Mouse (Mus musculus): ENCODE measurements around the gene Ythdf2. TPM values are rescaled to one million over a fixed set of nuclear protein-coding genes. Genes with fewer than 3 reads are reported as not detected.

Ythdf2 gene
- 10 to 100 TPM; 41.4 to 44.3 TPM for total RNA-seq (2021)
- long read RNA-seq, experiment 1, full-length matches to known transcripts, result 82 of 86 reads
- long read RNA-seq, experiment 1, partial matches to known transcripts, result 2 of 86 reads
- long read RNA-seq, experiment 1, other reads (novel, unspliced or antisense), result 2 of 86 reads
- long read RNA-seq, experiment 2, full-length matches to known transcripts, result 52 of 54 reads
- long read RNA-seq, experiment 2, partial matches to known transcripts, result 2 of 54 reads
- long read RNA-seq, experiment 2, other reads (novel, unspliced or antisense), result 0 of 54 reads

GRCm38 (mm10) chr4:132211953-132212734, at the start of gene Ythdf2:
Gene Ythdf2, minus strand, starts transcription at chr4:132212303.
- Histone ChIP-seq H3K27ac (peak within 1 kb of the TSS; percentile 82), H3K4me3 (peak within 1 kb of the TSS; percentile 87)
- peak; percentile 97 for DNase-seq (ENCODE audit: extremely low spot score in 1 of 2, low spot score in 2 of 2)
- intact Hi-C loops (cut with DNase I), result loop anchor here (2.0 to 5.0 kb wide), 3 partner anchors 49 to 300 kb away; partner anchors contain the start of genes Gmeb1, Sesn2 and Taf12
- TF ChIP-seq CTCF (IDR thresholded peaks at IDR 0.05), result peak; percentile 99

GRCm38 (mm10) chr4:132260404-132261379, 48.6 kb upstream of the Ythdf2 start:
- TF ChIP-seq CTCF (IDR thresholded peaks at IDR 0.05), result no peak

GRCm38 (mm10) chr4:132259248-132259647, 47.1 kb upstream of the Ythdf2 start:
- H3K4me3 ChIP-seq, result no peak overlapping the region

More at GRCm38 (mm10) chr4:132260404-132261379, 48.6 kb upstream of the Ythdf2 start:
- DNase-seq (ENCODE audit: extremely low spot score in 1 of 2, low spot score in 2 of 2), result peak; percentile 26 to 45
- Histone ChIP-seq H3K27ac (peak overlapping the region; percentile 95), H3K4me3 (peak overlapping the region; percentile 65)
- intact Hi-C loops (cut with DNase I), result loop anchor here (1.0 to 5.0 kb wide), 3 partner anchors 10 to 388 kb away; partner anchors contain the start of genes Srsf4 and Ythdf2

DNA sequence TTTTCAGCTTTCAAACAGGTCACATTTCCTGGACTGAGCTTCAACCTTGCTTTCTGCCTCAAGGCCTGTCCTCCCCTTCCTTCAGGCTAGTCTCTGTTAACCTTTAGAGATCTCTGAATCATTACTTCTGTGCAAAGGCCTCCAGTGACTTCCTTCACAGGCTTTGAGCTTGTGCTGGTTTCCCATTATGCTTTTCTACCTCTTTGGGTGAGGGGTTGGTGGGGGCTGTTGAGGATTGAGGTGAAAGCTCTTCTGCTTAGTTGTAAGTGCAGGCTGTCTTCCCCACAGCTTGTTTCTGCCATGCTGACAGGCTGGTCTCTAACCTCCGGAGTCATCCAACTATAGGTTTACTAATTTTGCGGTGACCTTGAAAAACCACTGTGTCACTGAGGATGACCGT, 44.3 kb upstream of the Ythdf2 start:
- Histone ChIP-seq H3K27ac (no peak overlapping the region), H3K4me3 (no peak overlapping the region)
- TF ChIP-seq CTCF (IDR thresholded peaks at IDR 0.05), result no peak
- intact Hi-C loops (cut with DNase I), result no loop called here
- DNase-seq (ENCODE audit: extremely low spot score in 1 of 2, low spot score in 2 of 2), result no peak

More at GRCm38 (mm10) chr4:132259248-132259647, 47.1 kb upstream of the Ythdf2 start:
- no peak for TF ChIP-seq CTCF (IDR thresholded peaks at IDR 0.05)
- intact Hi-C loops (cut with DNase I), result no loop called here
- H3K27ac ChIP-seq, result peak overlapping the region; percentile 36; the same call in 1 of the 2 replicates
- DNase-seq (ENCODE audit: extremely low spot score in 1 of 2, low spot score in 2 of 2), result no peak

DNA sequence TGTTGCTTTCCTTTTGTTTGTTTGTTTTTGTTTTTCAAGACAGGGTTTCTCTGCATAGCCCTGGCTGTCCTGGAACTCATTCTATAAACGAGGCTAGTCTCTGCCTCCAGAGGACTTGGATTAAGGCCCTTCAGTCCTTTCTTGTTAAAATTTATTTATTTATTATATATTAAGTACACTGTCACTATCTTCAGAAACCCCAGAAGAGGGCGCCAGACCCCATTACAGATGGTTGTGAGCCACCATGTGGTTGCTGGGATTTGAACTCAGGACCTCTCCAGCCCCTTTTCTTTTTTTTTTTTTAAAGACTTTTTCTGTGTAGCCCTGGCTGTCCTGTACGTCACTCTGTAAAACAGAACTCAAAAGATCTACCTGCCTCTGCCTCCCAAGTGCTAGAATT, 42.9 kb upstream of the Ythdf2 start:
- Histone ChIP-seq H3K27ac (no peak overlapping the region), H3K4me3 (no peak overlapping the region)
- peak; percentile 27 for TF ChIP-seq CTCF (IDR thresholded peaks at IDR 0.05)
- intact Hi-C loops (cut with DNase I), result no loop called here
- DNase-seq (ENCODE audit: extremely low spot score in 1 of 2, low spot score in 2 of 2), result no peak

DNA sequence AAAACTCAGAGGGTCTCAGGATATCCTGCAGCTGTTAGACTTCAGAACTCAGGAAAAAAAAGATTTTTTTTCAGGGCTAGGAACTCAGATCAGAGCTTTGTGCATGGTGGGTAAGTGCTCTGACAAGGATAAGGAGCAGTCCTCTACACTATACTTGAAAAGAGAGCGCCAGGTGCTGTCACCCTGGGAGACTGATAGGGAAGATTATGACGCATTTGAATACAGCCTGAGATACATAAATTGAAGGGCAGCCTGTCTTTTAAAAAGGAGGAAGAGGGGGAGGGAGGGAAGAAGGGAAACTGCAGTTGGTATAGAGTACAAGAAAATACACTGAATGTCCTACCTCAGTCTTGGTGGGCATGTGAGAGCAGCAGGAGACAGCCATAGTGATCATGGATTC, 41.5 kb upstream of the Ythdf2 start:
- Histone ChIP-seq H3K4me3 (no peak overlapping the region), H3K27ac (no peak overlapping the region)
- DNase-seq (ENCODE audit: extremely low spot score in 1 of 2, low spot score in 2 of 2), result no peak
- intact Hi-C loops (cut with DNase I), result no loop called here
- no peak for TF ChIP-seq CTCF (IDR thresholded peaks at IDR 0.05)

DNA sequence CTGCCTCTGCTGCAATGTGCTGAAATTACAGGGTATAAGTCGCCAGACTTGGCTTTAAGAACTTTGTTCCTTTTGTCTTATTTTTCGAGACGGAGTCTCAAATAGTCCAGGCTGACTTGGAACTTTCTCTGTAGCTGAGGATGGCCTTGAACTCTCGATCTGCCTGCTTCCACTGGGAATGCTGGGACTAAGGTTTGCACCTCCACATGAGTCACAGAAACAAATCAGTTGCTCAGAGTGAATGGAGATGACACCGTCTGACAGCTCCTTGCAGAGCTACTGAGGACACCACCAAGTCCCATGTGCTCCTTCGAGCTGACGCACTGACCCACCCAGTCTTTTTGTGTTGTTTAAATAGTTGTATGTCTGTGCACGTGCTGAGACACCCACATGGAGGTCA, 41.0 kb upstream of the Ythdf2 start:
- DNase-seq (ENCODE audit: extremely low spot score in 1 of 2, low spot score in 2 of 2), result no peak
- TF ChIP-seq CTCF (IDR thresholded peaks at IDR 0.05), result no peak
- intact Hi-C loops (cut with DNase I), result no loop called here
- Histone ChIP-seq H3K4me3 (no peak overlapping the region), H3K27ac (no peak overlapping the region)

- no peak overlapping the region for H3K27ac ChIP-seq
- intact Hi-C loops (cut with DNase I), result no loop called here
- DNase-seq (ENCODE audit: extremely low spot score in 1 of 2, low spot score in 2 of 2), result no peak
- TF ChIP-seq CTCF (IDR thresholded peaks at IDR 0.05), result no peak
- H3K4me3 ChIP-seq, result no peak overlapping the region
These were observed 39.5 kb upstream of the Ythdf2 start for GRCm38 (mm10) chr4:132251596-132251995.

DNA sequence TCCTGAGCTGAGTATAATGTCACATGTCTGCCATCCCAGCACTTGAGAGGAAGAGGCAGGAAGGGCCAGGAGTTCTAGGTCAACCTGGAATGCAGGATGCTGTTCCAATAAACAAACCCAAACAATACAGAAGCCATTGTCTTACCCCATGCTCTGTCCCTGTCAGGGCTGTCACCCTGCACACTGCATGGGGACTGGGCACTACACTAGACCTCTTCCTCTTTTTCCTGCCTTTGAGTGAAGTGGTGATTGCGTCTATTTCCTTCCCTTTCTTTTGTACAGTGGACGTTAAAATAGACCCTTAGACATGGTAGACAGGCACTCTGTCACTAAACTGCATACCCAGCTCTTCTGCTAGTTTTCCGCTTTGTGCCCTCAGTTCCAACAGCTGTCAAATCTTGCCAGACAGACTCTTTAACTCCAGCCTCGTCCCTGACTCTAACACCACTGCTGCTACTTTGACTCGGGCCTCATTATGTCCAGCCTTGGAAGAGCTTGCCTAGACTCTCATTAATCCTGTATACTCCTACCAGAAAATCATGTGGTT, 35.4 kb upstream of the Ythdf2 start:
- no peak for DNase-seq (ENCODE audit: extremely low spot score in 1 of 2, low spot score in 2 of 2)
- Histone ChIP-seq H3K27ac (peak overlapping the region; percentile 17; the same call in 1 of the 2 replicates), H3K4me3 (no peak overlapping the region)
- intact Hi-C loops (cut with DNase I), result no loop called here
- TF ChIP-seq CTCF (IDR thresholded peaks at IDR 0.05), result no peak

GRCm38 (mm10) chr4:132245643-132246042, 33.5 kb upstream of the Ythdf2 start:
- no peak for TF ChIP-seq CTCF (IDR thresholded peaks at IDR 0.05)
- Histone ChIP-seq H3K4me3 (no peak overlapping the region), H3K27ac (no peak overlapping the region)
- intact Hi-C loops (cut with DNase I), result no loop called here
- no peak for DNase-seq (ENCODE audit: extremely low spot score in 1 of 2, low spot score in 2 of 2)

DNA sequence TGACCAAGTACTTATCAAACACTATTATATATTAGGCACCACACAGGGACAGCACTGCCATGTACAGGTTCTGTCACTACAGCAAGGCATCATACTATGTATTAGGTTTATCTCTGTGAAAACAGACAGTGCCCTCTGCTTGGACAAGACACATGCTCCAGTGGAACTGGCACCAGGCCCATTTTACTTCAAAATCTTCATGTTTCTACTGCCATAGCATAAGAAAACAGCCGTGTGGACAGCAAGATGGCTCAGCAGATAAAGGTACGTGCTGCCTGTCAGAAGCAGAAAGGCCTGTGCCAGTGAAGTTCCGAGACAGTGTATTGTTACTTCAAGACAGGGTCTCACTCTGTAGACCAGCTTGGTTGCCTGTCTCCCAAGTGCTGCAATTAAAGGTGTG, 29.1 kb upstream of the Ythdf2 start:
- H3K4me3 ChIP-seq, result no peak overlapping the region

More for the DNA sequence above, 29.1 kb upstream of the Ythdf2 start:
- no peak for TF ChIP-seq CTCF (IDR thresholded peaks at IDR 0.05)
- H3K27ac ChIP-seq, result no peak overlapping the region
- no peak for DNase-seq (ENCODE audit: extremely low spot score in 1 of 2, low spot score in 2 of 2)
- intact Hi-C loops (cut with DNase I), result no loop called here
